Mouse (Mus musculus) embryonic facial prominence, embryonic 11.5 days (tissue): ENCODE data around the gene Dnmt3l. TPM values are rescaled to one million over a fixed set of nuclear protein-coding genes. Genes with fewer than 3 reads are reported as not detected.
A peak's percentile ranks its signal among the peaks of the same experiment; 100 is the strongest.

ENCODE experiments used
- ATAC-seq: fragments of 200-750 bp; cut with Nextera tagmentation; replicated peaks from 2 replicates; pipeline ENCODE4 v1.8.0; 2017; ENCODE audit warnings: low read depth; ENCODE audit not compliant: insufficient number of reproducible peaks, low FRiP score, low TSS enrichment
- DNase-seq: peaks from one replicate; pipeline ENCODE4 v3.0.0-alpha.2; 2015; ENCODE audit warnings: low spot score
- H3K27ac ChIP-seq: fragments of 300-500 bp; sonication (generic); replicated peaks from 2 replicates; pipeline ENCODE4 v1.5.1; 2014; ENCODE audit warnings: mild to moderate bottlenecking, low read depth, low read length, control low read depth
- H3K27me3 ChIP-seq: fragments of 300-500 bp; sonication (generic); 2 replicates; pipeline ENCODE4 v1.6.1; 2014; ENCODE audit warnings: mild to moderate bottlenecking, low read length, moderate library complexity, mixed read lengths; ENCODE audit not compliant: control insufficient read depth, insufficient read depth
- H3K36me3 ChIP-seq: fragments of 300-500 bp; sonication (generic); replicated peaks from 2 replicates; pipeline ENCODE4 v1.6.1; 2014; ENCODE audit warnings: low read depth, mild to moderate bottlenecking, low read length, moderate library complexity, mixed read lengths; ENCODE audit not compliant: control insufficient read depth, insufficient read depth
- H3K4me1 ChIP-seq: fragments of 300-500 bp; sonication (generic); 2 replicates; pipeline ENCODE4 v1.6.1; 2014; ENCODE audit warnings: low read length, mixed read lengths; ENCODE audit not compliant: control insufficient read depth, insufficient read depth
- H3K4me2 ChIP-seq: fragments of 300-500 bp; sonication (generic); 2 replicates; pipeline ENCODE4 v1.6.1; 2014; ENCODE audit warnings: low read depth, mild to moderate bottlenecking, control low read depth, low read length, moderate library complexity
- H3K4me3 ChIP-seq: fragments of 300-500 bp; sonication (generic); 2 replicates; pipeline ENCODE4 v1.5.1; 2014; ENCODE audit warnings: low read depth, low read length, control low read depth
- H3K9ac ChIP-seq: fragments of 300-500 bp; sonication (generic); replicated peaks from 2 replicates; pipeline ENCODE4 v1.6.1; 2014; ENCODE audit warnings: mild to moderate bottlenecking, control low read depth, low read length
- H3K9me3 ChIP-seq: fragments of 300-500 bp; sonication (generic); replicated peaks from 2 replicates; pipeline ENCODE4 v1.6.1; 2016; ENCODE audit warnings: mild to moderate bottlenecking, low read length, inconsistent platforms, mixed read lengths; ENCODE audit not compliant: control insufficient read depth
- WGBS: fragments of 180-500 bp; shearing (Covaris S2); extraction: QIAGEN DNeasy Blood & Tissue Kit; methylation state at CpG from one replicate; pipeline ENCODE4 v1.1.7; 2014; 5-methylcytosine and 5-hydroxymethylcytosine counted together
- polyA plus RNA-seq: library from polyadenylated mRNA; unstranded; fragments of >200 nt; fragmentation: Nextera tagmentation; extraction: Ambion mirVana; gene quantifications from 2 replicates; pipeline ENCODE4 v1.2.1, GENCODE M21; 2014

Dnmt3l gene
- polyA plus RNA-seq, 1 experiment from 2014 or later, result not detected

DNA sequence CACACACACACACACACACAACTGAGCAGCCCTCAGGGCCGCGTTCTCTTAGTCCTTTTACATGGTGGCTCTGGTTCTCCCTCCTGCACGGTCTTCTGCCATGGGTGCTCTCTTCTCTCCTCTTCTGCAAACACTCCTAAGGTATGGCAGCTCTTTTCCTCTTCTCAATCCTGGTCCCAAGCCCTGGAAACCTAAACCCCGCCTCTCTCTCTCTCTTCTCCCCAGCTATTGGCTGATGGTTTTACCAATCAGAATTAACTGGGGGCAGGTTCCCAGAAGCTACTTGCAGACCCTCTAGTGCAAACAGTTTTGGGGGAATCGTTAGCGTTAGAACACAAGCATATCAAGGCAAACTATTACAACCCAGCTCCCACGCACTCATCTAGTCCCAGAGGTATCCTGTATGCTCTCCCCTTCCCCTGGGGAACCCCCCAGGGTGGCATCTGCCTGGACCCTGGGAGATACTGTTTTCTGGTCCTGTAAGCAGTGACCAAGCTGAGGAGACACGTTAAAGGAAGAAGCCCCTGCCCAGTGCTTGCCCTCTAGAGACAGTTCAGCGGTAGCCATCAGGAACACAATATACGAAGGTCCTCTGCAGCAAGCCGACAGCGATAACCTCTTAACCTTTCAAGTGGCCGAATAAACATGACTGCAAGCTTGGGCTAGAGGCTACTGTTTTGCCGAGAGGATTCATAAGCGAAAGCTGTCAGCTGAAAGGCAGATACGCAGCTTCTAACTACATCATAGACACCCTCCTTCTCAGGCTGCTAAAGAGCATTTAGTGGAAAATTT lies 59.4 kb downstream of the Dnmt3l start:
- H3K4me3 ChIP-seq, result peak overlapping the region; percentile 7; the same call in 1 of the 2 replicates
- peak; percentile 53 for ATAC-seq
- no peaks in the 10 kb centered on the region for H3K36me3 ChIP-seq
- no peaks in the 10 kb centered on the region for H3K4me1 ChIP-seq
- no peaks in the 10 kb centered on the region for H3K27me3 ChIP-seq
- no peak overlapping the region for H3K27ac ChIP-seq
- no peaks in the 10 kb centered on the region for H3K9me3 ChIP-seq
- H3K9ac ChIP-seq, result no peak overlapping the region
- WGBS, result 29% methylated on average over 16 of the region's 16 CpGs
- peak overlapping the region; percentile 42 for H3K4me2 ChIP-seq
- peak; percentile 69 for DNase-seq

DNA sequence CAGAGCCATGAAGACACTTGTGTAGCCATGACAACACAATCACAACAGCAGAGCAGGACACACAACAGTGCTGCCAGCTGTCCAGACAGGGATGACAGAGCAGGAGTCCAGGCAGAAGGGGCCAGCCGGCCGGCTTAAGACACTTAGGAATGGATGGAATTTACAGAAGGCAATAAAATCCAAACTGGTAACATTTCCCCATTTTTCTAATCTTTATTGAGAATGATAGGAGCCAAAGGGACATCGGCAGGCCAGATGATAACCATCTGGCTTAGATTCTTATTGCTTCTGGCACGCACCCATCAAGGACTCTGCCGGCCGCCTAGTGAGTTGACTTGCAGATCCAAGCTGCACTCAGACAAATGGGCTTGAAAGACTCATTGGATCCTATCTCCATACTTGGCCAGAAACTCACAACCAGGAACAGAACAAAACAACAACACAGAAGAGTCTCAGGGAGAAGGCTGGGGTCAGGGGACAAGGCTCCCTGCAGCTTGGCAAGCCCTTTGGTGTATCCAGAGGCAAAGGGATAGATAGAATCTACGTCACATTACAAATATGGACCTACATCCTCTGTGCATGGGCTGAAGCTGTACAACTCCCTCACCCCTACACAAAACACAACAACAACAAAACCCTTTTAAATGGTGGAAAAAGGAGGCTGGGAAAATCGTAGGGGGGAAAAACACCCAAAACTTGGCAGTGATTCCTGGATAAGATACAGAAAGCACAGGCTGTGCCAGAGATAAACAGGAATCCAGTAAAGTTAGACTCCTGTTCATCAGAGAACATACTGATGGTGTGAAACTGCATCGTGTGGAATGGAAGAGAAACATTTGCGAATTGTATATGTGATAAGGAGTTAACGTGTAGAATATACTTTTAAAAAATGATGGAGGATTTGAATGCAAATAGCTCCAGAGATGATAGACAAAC lies 63.1 kb downstream of the Dnmt3l start:
- Histone ChIP-seq H3K4me3 (no peak overlapping the region), H3K36me3 (no peaks in the 10 kb centered on the region), H3K9me3 (no peaks in the 10 kb centered on the region), H3K9ac (no peak overlapping the region), H3K27ac (no peak overlapping the region), H3K27me3 (no peaks in the 10 kb centered on the region), H3K4me2 (no peak overlapping the region), H3K4me1 (no peaks in the 10 kb centered on the region)
- WGBS, result 82% methylated on average over 11 of the region's 11 CpGs
- DNase-seq, result no peak
- no peak for ATAC-seq

DNA sequence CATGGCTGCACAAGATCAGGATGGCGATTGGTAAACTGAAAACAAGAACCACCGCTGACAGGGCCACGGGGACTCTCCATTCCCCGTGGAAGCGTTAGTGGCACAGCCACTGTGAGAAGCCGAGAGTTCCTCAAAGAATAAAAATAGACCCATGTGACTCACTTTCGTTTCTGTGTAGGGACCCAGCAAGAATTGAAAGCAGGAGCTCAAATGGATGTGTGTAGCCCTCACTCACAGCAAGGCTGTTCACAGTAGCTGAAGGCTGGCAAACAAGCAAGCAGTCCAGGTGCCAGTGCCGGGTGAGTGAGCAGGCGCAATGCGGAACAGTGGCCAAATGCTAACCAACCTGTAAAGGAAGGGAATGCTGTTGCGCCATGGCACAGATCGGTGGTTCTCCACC lies 63.8 kb downstream of the Dnmt3l start:
- Histone ChIP-seq H3K36me3 (no peaks in the 10 kb centered on the region), H3K9ac (no peak overlapping the region), H3K9me3 (no peaks in the 10 kb centered on the region), H3K27me3 (no peaks in the 10 kb centered on the region), H3K4me1 (no peaks in the 10 kb centered on the region), H3K27ac (no peak overlapping the region), H3K4me3 (no peak overlapping the region), H3K4me2 (no peak overlapping the region)
- WGBS, result 87% methylated on average over 12 of the region's 12 CpGs
- no peak for DNase-seq
- no peak for ATAC-seq

Other genes with a start within 250 kb of the Dnmt3l start
- not detected in 2 replicates for gene Gm9639, start 246.9 kb upstream of the Dnmt3l start, polyA plus RNA-seq
- gene Gm19668, start 242.8 kb upstream of the Dnmt3l start, polyA plus RNA-seq, result not detected in 2 replicates
- not detected in 2 replicates for gene Gm9507, start 230.1 kb upstream of the Dnmt3l start, polyA plus RNA-seq
- not detected in 2 replicates for gene Gm2696, start 227.3 kb upstream of the Dnmt3l start, polyA plus RNA-seq
- gene Krtap10-4, start 214.9 kb upstream of the Dnmt3l start, polyA plus RNA-seq, result not detected in 2 replicates
- gene Krtap10-10, start 206.0 kb upstream of the Dnmt3l start, polyA plus RNA-seq, result not detected in 2 replicates
- not detected in 2 replicates for gene Gm36176, start 195.1 kb upstream of the Dnmt3l start, polyA plus RNA-seq
- gene Gm10318, start 189.1 kb upstream of the Dnmt3l start, polyA plus RNA-seq, result not detected in 2 replicates
- gene Gm3285, start 180.0 kb upstream of the Dnmt3l start, polyA plus RNA-seq, result not detected in 2 replicates
- gene Lrrc3, start 139.4 kb upstream of the Dnmt3l start, polyA plus RNA-seq, result 2.2 and 2.5 TPM in 2 replicates
- gene Trpm2, start 71.4 kb upstream of the Dnmt3l start, polyA plus RNA-seq, result 0.43 and 0.86 TPM in 2 replicates
- gene 1810043G02Rik, start 63.4 kb upstream of the Dnmt3l start, polyA plus RNA-seq, result 25.8 and 27.9 TPM in 2 replicates
- gene Pfkl, start 31.9 kb upstream of the Dnmt3l start, polyA plus RNA-seq, result 108 and 129 TPM in 2 replicates
- 0.11 TPM in 1 of 2 replicates, not detected in the other for gene Aire, start 1.7 kb downstream of the Dnmt3l start, polyA plus RNA-seq
- gene Icosl, start 27.4 kb downstream of the Dnmt3l start, polyA plus RNA-seq, result 2.1 and 2.4 TPM in 2 replicates
- gene D10Jhu81e, start 127.8 kb downstream of the Dnmt3l start, polyA plus RNA-seq, result 22.7 and 25.3 TPM in 2 replicates
- 20.0 and 21.6 TPM in 2 replicates for gene Pwp2, start 143.2 kb downstream of the Dnmt3l start, polyA plus RNA-seq
- 14.7 and 16.1 TPM in 2 replicates for gene Trappc10, start 202.7 kb downstream of the Dnmt3l start, polyA plus RNA-seq